Mouse (Mus musculus) thymus, adult 2 months (tissue): Measurements from ENCODE around the gene Iqgap2.

Source experiments
- CTCF ChIP-seq: fragments of 200-500 bp; IDR thresholded peaks from 2 replicates; pipeline ENCODE4 v1.5.1; 2012; ENCODE audit warnings: mild to moderate bottlenecking, control low read depth, low read length, moderate library complexity, borderline replicate concordance; ENCODE audit not compliant: control insufficient read depth, poor library complexity, insufficient read depth; ENCODE audit errors: extremely low read depth
- POLR2A ChIP-seq: fragments of 200-500 bp; IDR thresholded peaks from 2 replicates; pipeline ENCODE4 v1.6.1; 2012; ENCODE audit warnings: mild to moderate bottlenecking, low read length, control low read depth, moderate library complexity; ENCODE audit not compliant: control insufficient read depth, poor library complexity, insufficient read depth; ENCODE audit errors: extremely low read depth

- no peak for TF ChIP-seq CTCF
- TF ChIP-seq POLR2A = no peak
These were observed 254.0 kb downstream of the Iqgap2 start for GRCm38 (mm10) chr13:95637737-95638136.
